Comparison of ENCODE assay signal across 9 mouse cellular contexts in genomic region chrX:161385791-161386190, GRCm38 (mm10).
A peak's percentile ranks its signal among the peaks of the same experiment; 100 is the strongest.
DNase-seq lines count a peak whose midpoint lies in the region; ATAC-seq and TF ChIP-seq lines count a peak whose summit lies in the region.
"Had no signal": no experiment of that assay in that cellular context is flagged by ENCODE, and none has a peak within 500 bp of the region (broad histone marks: within the 10 kb centered on the region; RNA-seq: fewer than 3 reads in every experiment).

No protein-coding gene starts in this region.

- no peak for ATAC-seq in kidney, embryonic 15.5 days (replicated peaks; ENCODE audit: low FRiP score)

- no peak overlapping the region for H3K4me3 ChIP-seq in kidney, adult 2 months (ENCODE audit: insufficient read depth, low read depth, low read length)
- H3K4me3 ChIP-seq in kidney, embryonic 15.5 days (replicated peaks), result no peak overlapping the region
- no peak overlapping the region for H3K4me3 ChIP-seq in CH12.LX (replicated peaks in 1 of 3; ENCODE audit: low read depth in 2 of 3, low read length in 2 of 3, poor library complexity in 1 of 3)
- H3K4me3 ChIP-seq: lung, embryonic 15.5 days; stomach, embryonic 15.5 days had no signal

- no peaks in the 10 kb centered on the region for H3K27me3 ChIP-seq in kidney, adult 2 months (replicated peaks; ENCODE audit: control insufficient read depth, insufficient read depth, low read length)
- H3K27me3 ChIP-seq in kidney, embryonic 15.5 days, result peaks cover 13% of the 10 kb centered on the region
- H3K27me3 ChIP-seq in CH12.LX (replicated peaks), result no peaks in the 10 kb centered on the region
- H3K27me3 ChIP-seq: lung, embryonic 15.5 days; stomach, embryonic 15.5 days had no signal

- peak; percentile 45 for TF ChIP-seq RAD21 in CH12.LX (IDR thresholded peaks at IDR 0.05; ENCODE audit: low read depth, low read length)

- 39% methylated on average over 8 of the region's 8 CpGs for whole genome bisulfite sequencing in kidney, adult 2 months
- 51% methylated on average over 8 of the region's 8 CpGs for WGBS in kidney, embryonic 15.5 days

- peak; percentile 56 for TF ChIP-seq CTCF in kidney, adult 2 months (conservative IDR thresholded peaks at IDR 0.05; ENCODE audit: insufficient read depth, insufficient read length, low read depth, low read length)
- peak in 1 of 2 experiments; percentile 62; a peak in 3 of 4 replicates for TF ChIP-seq CTCF in CH12.LX (conservative IDR thresholded peaks at IDR 0.05 in 1 of 2, IDR thresholded peaks at IDR 0.05 in 1 of 2; ENCODE audit: low read depth in 2 of 2, low read length in 2 of 2)

- H3K36me3 ChIP-seq in kidney, adult 2 months (ENCODE audit: control insufficient read depth, insufficient read depth, low read length), result no peaks in the 10 kb centered on the region
- H3K36me3 ChIP-seq in kidney, embryonic 15.5 days, result no peaks in the 10 kb centered on the region
- no peaks in the 10 kb centered on the region for H3K36me3 ChIP-seq in CH12.LX (replicated peaks in 1 of 2; ENCODE audit: control insufficient read depth in 1 of 2, insufficient read depth in 1 of 2, low read length in 1 of 2)
- H3K36me3 ChIP-seq: lung, embryonic 15.5 days; stomach, embryonic 15.5 days had no signal

- no peak overlapping the region for H3K4me2 ChIP-seq in kidney, embryonic 15.5 days
- no peak overlapping the region for H3K4me2 ChIP-seq in CH12.LX (ENCODE audit: insufficient read depth, low read depth, poor library complexity, severe bottlenecking)
- H3K4me2 ChIP-seq: lung, embryonic 15.5 days; stomach, embryonic 15.5 days had no signal

- no peaks in the 10 kb centered on the region for H3K9me3 ChIP-seq in kidney, embryonic 15.5 days (replicated peaks)
- H3K9me3 ChIP-seq in CH12.LX (replicated peaks; ENCODE audit: low read length), result no peaks in the 10 kb centered on the region
- H3K9me3 ChIP-seq: lung, embryonic 15.5 days; stomach, embryonic 15.5 days had no signal

- H3K9ac ChIP-seq in kidney, embryonic 15.5 days, result no peak overlapping the region
- H3K9ac ChIP-seq in CH12.LX (ENCODE audit: insufficient read depth, low read depth), result no peak overlapping the region
- H3K9ac ChIP-seq: lung, embryonic 15.5 days; stomach, embryonic 15.5 days had no signal

- DNase-seq in kidney, adult 2 months, result peak; percentile 16
- peak; percentile 38 for DNase-seq in CH12.LX (ENCODE audit: extremely low read depth)
- peak; percentile 3 for DNase-seq in Muller cell, postnatal 12 days (ENCODE audit: inconsistent ontology term)
- DNase-seq in cerebellum, postnatal 36 days, result peak; percentile 24 to 37
- peak; percentile 30 to 69 for DNase-seq in layer of hippocampus, postnatal 25 days (ENCODE audit: extremely low spot score in 1 of 2, low spot score in 1 of 2)
- peak; percentile 62 for DNase-seq in testis, postnatal 10 days (ENCODE audit: low spot score)

- dilution Hi-C loops in CH12.LX (cut with MboI; ENCODE audit: extremely low pct_ligation_motif_present, extremely low pct_unique_long_range_greater_than_20kb, low sequenced_read_pairs), result no loop called here

- H3K79me2 ChIP-seq in CH12.LX (replicated peaks; ENCODE audit: control insufficient read depth, extremely low read depth, insufficient read depth, poor library complexity, severe bottlenecking), result no peaks in the 10 kb centered on the region

- in situ Hi-C loops in CH12.LX (cut with MboI; ENCODE audit: low pct_ligation_motif_present, low pct_unique_long_range_greater_than_20kb, low sequenced_read_pairs), result loop anchor here (25.0 kb wide), 1 partner anchor 427 kb away; no protein-coding TSS in a partner anchor

- TF ChIP-seq EP300 in CH12.LX (IDR thresholded peaks at IDR 0.05; ENCODE audit: low read length), result no peak

- H3K27ac ChIP-seq in kidney, adult 2 months (ENCODE audit: insufficient read depth, low read depth, low read length), result no peak overlapping the region
- H3K27ac ChIP-seq in kidney, embryonic 15.5 days, result no peak overlapping the region
- no peak overlapping the region for H3K27ac ChIP-seq in CH12.LX (ENCODE audit: insufficient read depth, low read depth)
- H3K27ac ChIP-seq: lung, embryonic 15.5 days; stomach, embryonic 15.5 days had no signal

- no peak for TF ChIP-seq POLR2A in kidney, adult 2 months (IDR thresholded peaks at IDR 0.05; ENCODE audit: low read depth, low read length)
- no peak for TF ChIP-seq POLR2A in CH12.LX (IDR thresholded peaks at IDR 0.05; ENCODE audit: low read depth, low read length)

- H3K4me1 ChIP-seq in kidney, adult 2 months (ENCODE audit: control insufficient read depth, insufficient read depth, low read length), result no peaks in the 10 kb centered on the region
- H3K4me1 ChIP-seq in kidney, embryonic 15.5 days, result no peaks in the 10 kb centered on the region
- H3K4me1 ChIP-seq in CH12.LX (ENCODE audit: control insufficient read depth in 1 of 2, insufficient read depth in 2 of 2), result no peaks in the 10 kb centered on the region
- H3K4me1 ChIP-seq: lung, embryonic 15.5 days; stomach, embryonic 15.5 days had no signal

TF ChIP-seq in CH12.LX, 34 proteins besides CTCF, POLR2A, EP300 and RAD21:
- TF ChIP-seq JUN (IDR thresholded peaks at IDR 0.05; ENCODE audit: insufficient read depth, low read depth, low read length), result no peak
- no peak for TF ChIP-seq MXI1 (IDR thresholded peaks at IDR 0.05; ENCODE audit: low read depth, low read length)
- peak; percentile 8; the same call in 1 of the 2 replicates for TF ChIP-seq SMC3 (IDR thresholded peaks at IDR 0.05; ENCODE audit: low read depth, low read length)

Comparison
In these comparisons a context has a peak if more than half of its experiments do, and no peak if none do; other contexts are left out.
1. DNase-seq: peak in every context shown above with its lines; median percentile 62 in testis, postnatal 10 days; 50 in layer of hippocampus, postnatal 25 days; 38 in CH12.LX; 30 in cerebellum, postnatal 36 days; 16 in kidney, adult 2 months; 3 in Muller cell, postnatal 12 days.